Mouse (Mus musculus) 416B (cell line): ENCODE measurements around the gene Net1.
"Not testable (repeated sequence)": the region's sequence is repeated elsewhere in the genome, so short reads cannot be mapped to it uniquely, and the experiment has no call there.

Source experiments
- DNase-seq: peaks from one replicate; pipeline ENCODE4 v3.0.0; 2011; ENCODE audit warnings: low read depth

The Net1 gene

GRCm38 (mm10) chr13:3890061-3890460 lies 28.0 kb downstream of the Net1 start:
- no peak for DNase-seq

- no peak for DNase-seq
Measured at GRCm38 (mm10) chr13:3889111-3889510, 28.9 kb downstream of the Net1 start.

- DNase-seq, result peak; percentile 51
Measured at GRCm38 (mm10) chr13:3886663-3887062, 31.4 kb downstream of the Net1 start.

- DNase-seq, result no peak
Measured at GRCm38 (mm10) chr13:3877679-3878220, 40.3 kb downstream of the Net1 start.

GRCm38 (mm10) chr13:3877185-3877584 lies 40.8 kb downstream of the Net1 start:
- DNase-seq, result no peak

GRCm38 (mm10) chr13:3876448-3876847 lies 41.6 kb downstream of the Net1 start:
- DNase-seq, result no peak

- no peak for DNase-seq
Measured at GRCm38 (mm10) chr13:3872832-3873231, 45.2 kb downstream of the Net1 start.

GRCm38 (mm10) chr13:3869901-3870300 lies 48.1 kb downstream of the Net1 start:
- DNase-seq, result no peak

- DNase-seq, result no peak
Measured at GRCm38 (mm10) chr13:3867158-3867557, 50.9 kb downstream of the Net1 start.

GRCm38 (mm10) chr13:3866355-3867052 lies 51.5 kb downstream of the Net1 start:
- DNase-seq, result no peak

GRCm38 (mm10) chr13:3865648-3866354 lies 52.2 kb downstream of the Net1 start:
- peak; percentile 50 for DNase-seq

GRCm38 (mm10) chr13:3862922-3863580 lies 55.0 kb downstream of the Net1 start:
- no peak for DNase-seq

GRCm38 (mm10) chr13:3862325-3862724 lies 55.7 kb downstream of the Net1 start:
- no peak for DNase-seq

GRCm38 (mm10) chr13:3861251-3861650 lies 56.8 kb downstream of the Net1 start:
- DNase-seq, result no peak

GRCm38 (mm10) chr13:3856252-3856651 lies 61.8 kb downstream of the Net1 start:
- no peak for DNase-seq

GRCm38 (mm10) chr13:3854856-3855255 lies 63.2 kb downstream of the Net1 start:
- no peak for DNase-seq

GRCm38 (mm10) chr13:3853648-3854333 lies 64.2 kb downstream of the Net1 start, which contains the start of gene Calm5:
Calm5 (plus strand) TSS chr13:3854173.
- peak; percentile 32 for DNase-seq

GRCm38 (mm10) chr13:3850330-3850729 lies 67.7 kb downstream of the Net1 start:
- no peak for DNase-seq

GRCm38 (mm10) chr13:3840662-3841061 lies 77.4 kb downstream of the Net1 start:
- not testable (repeated sequence) for DNase-seq

- peak; percentile 47 for DNase-seq
Measured at GRCm38 (mm10) chr13:3837312-3837807, 80.7 kb downstream of the Net1 start, which contains the start of gene Calm4. Calm4 (plus strand) TSS chr13:3837757.

GRCm38 (mm10) chr13:3833644-3834043 lies 84.4 kb downstream of the Net1 start:
- DNase-seq, result not testable (repeated sequence)

GRCm38 (mm10) chr13:3832450-3832849 lies 85.6 kb downstream of the Net1 start:
- peak; percentile 94 for DNase-seq
